Mouse (Mus musculus): ENCODE measurements around the gene Slc6a6. TPM values are rescaled to one million over a fixed set of nuclear protein-coding genes. Genes with fewer than 3 reads are reported as not detected.

The Slc6a6 gene
- polyA plus RNA-seq, 1 experiment, result 98.2 TPM

DNA sequence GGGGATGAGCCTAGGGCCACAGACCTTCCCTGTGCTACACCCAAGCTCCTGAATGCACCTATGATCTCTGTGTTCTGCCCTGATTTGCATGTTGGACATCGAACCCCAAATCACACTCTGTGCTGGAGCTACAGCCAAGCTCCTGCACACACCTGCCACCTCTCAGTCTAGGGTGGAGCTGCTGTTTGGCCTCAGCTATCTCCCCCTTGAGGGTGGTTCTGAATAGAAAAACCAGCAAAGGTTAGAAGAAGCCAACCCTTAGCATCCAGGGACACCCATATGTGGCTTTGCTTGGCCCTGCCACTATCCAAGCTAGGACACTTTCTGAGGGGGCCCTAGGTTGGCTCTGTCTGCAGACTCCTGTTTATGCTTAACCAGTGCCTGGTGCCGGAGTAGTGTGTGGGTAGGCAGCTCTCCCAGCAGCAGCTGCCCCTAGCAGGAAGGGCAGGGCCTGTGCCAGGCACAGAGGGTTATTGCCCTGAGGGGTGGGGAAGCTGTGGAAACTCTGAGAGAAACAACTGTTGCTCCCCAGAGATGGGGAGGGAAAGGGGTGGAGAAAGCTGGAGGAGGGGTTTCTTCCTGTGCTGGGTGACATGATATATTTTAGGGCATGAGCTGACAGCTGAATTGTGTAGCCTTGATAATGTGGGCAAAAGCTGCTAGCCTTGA lies 23.9 kb upstream of the Slc6a6 start:
- Histone ChIP-seq H3K27me3 (ENCODE audit: control insufficient read depth, insufficient read depth, insufficient read length) (no peaks in the 10 kb centered on the region), H3ac (ENCODE audit: control insufficient read depth, insufficient read length) (no peak overlapping the region), H3K4me3 (peak overlapping the region; percentile 5), H3K36me3 (ENCODE audit: control insufficient read depth, insufficient read depth) (no peaks in the 10 kb centered on the region), H3K79me2 (ENCODE audit: control insufficient read depth, insufficient read depth) (no peaks in the 10 kb centered on the region), H3K4me2 (ENCODE audit: low read depth) (peak overlapping the region; percentile 64)
- TF ChIP-seq USF1 (IDR thresholded peaks at IDR 0.05; ENCODE audit: low read depth) (no peak), MYOG (IDR thresholded peaks at IDR 0.05; ENCODE audit: control insufficient read depth in 1 of 3, insufficient read depth in 1 of 3, insufficient read length in 2 of 3, low read depth in 2 of 3) (peak; percentile 93 to 98 (median 96)), POLR2AphosphoS2 (IDR thresholded peaks at IDR 0.05; ENCODE audit: insufficient read length, low read depth) (no peak), POLR2A (IDR thresholded peaks at IDR 0.05; ENCODE audit: insufficient read length, low read depth) (peak; percentile 45), TCF3 (IDR thresholded peaks at IDR 0.05; ENCODE audit: insufficient read length, low read depth) (peak; percentile 74), MAX (IDR thresholded peaks at IDR 0.05; ENCODE audit: low read depth) (no peak), CEBPB (IDR thresholded peaks at IDR 0.05; ENCODE audit: insufficient read depth, poor library complexity, severe bottlenecking) (no peak), TCF12 (IDR thresholded peaks at IDR 0.05; ENCODE audit: insufficient read depth, poor library complexity, severe bottlenecking) (peak; percentile 80), REST (IDR thresholded peaks at IDR 0.05; ENCODE audit: insufficient read depth, insufficient read length) (no peak), MYOD1 (IDR thresholded peaks at IDR 0.05; ENCODE audit: control insufficient read depth in 1 of 3, insufficient read length in 2 of 3, low read depth in 2 of 3) (peak; percentile 28 to 93 (median 78))

DNA sequence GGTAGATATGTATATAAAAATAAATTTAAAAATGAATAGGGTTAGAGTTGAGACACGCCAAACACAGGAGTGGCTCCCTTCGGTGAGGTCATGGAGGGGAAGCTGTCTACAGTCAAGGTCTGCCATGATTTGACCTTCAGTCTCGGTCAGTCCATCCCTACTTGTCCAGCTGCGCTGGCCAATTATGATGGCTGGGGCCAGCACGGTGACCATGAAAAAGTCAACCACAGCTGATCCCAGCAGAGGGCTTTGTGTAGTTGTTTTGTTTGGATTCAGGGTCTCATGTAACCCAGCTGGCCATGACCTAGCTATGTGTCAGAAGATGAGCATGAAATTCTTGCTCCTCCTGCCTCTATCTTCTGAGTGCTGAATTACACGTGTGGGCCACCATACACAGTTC lies 21.6 kb upstream of the Slc6a6 start:
- Histone ChIP-seq H3K4me3 (peak overlapping the region; percentile 5), H3K36me3 (ENCODE audit: control insufficient read depth, insufficient read depth) (no peaks in the 10 kb centered on the region), H3K79me2 (ENCODE audit: control insufficient read depth, insufficient read depth) (no peaks in the 10 kb centered on the region), H3ac (ENCODE audit: control insufficient read depth, insufficient read length) (no peak overlapping the region), H3K27me3 (ENCODE audit: control insufficient read depth, insufficient read depth, insufficient read length) (no peaks in the 10 kb centered on the region), H3K4me2 (ENCODE audit: low read depth) (peak overlapping the region; percentile 63)
- no peak for TF ChIP-seq TCF3 (IDR thresholded peaks at IDR 0.05; ENCODE audit: insufficient read length, low read depth)
- peak; percentile 9 to 74 (median 51) for TF ChIP-seq MYOG (IDR thresholded peaks at IDR 0.05; ENCODE audit: control insufficient read depth in 1 of 3, insufficient read depth in 1 of 3, insufficient read length in 2 of 3, low read depth in 2 of 3)
- peak; percentile 63 to 82 (median 70) for TF ChIP-seq MYOD1 (IDR thresholded peaks at IDR 0.05; ENCODE audit: control insufficient read depth in 1 of 3, insufficient read length in 2 of 3, low read depth in 2 of 3)
- no peak for TF ChIP-seq TCF12 (IDR thresholded peaks at IDR 0.05; ENCODE audit: insufficient read depth, poor library complexity, severe bottlenecking)

DNA sequence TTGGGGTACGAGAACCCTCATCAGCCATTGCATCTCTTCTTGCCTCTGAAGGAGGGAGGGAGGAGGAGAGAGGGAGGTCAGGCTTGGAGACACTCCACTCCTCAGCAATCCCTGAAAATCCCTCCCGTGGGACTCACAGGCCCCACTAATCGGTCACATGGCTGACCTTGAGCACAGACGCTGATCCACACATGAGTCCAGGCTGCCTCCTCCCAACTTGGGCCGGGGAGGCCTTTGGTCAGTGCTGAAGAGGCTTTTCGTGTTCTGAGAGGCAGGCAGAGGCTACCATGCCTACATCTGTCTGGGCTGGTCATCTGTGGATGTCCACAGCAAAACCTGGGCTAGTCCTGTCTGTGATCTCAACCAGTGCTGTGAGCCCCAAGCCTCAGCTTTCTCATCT lies 20.2 kb upstream of the Slc6a6 start:
- no peak overlapping the region for H3K4me2 ChIP-seq (ENCODE audit: low read depth)
- no peak overlapping the region for H3ac ChIP-seq (ENCODE audit: control insufficient read depth, insufficient read length)
- no peaks in the 10 kb centered on the region for H3K36me3 ChIP-seq (ENCODE audit: control insufficient read depth, insufficient read depth)
- no peaks in the 10 kb centered on the region for H3K27me3 ChIP-seq (ENCODE audit: control insufficient read depth, insufficient read depth, insufficient read length)
- TF ChIP-seq MYOG (IDR thresholded peaks at IDR 0.05; ENCODE audit: control insufficient read depth in 1 of 3, insufficient read depth in 1 of 3, insufficient read length in 2 of 3, low read depth in 2 of 3), result no peak
- no peak for TF ChIP-seq TCF12 (IDR thresholded peaks at IDR 0.05; ENCODE audit: insufficient read depth, poor library complexity, severe bottlenecking)
- no peak for TF ChIP-seq CEBPB (IDR thresholded peaks at IDR 0.05; ENCODE audit: insufficient read depth, poor library complexity, severe bottlenecking)
- TF ChIP-seq TCF3 (IDR thresholded peaks at IDR 0.05; ENCODE audit: insufficient read length, low read depth), result no peak
- no peak for TF ChIP-seq MYOD1 (IDR thresholded peaks at IDR 0.05; ENCODE audit: control insufficient read depth in 1 of 3, insufficient read length in 2 of 3, low read depth in 2 of 3)
- H3K4me3 ChIP-seq, result no peak overlapping the region
- no peaks in the 10 kb centered on the region for H3K79me2 ChIP-seq (ENCODE audit: control insufficient read depth, insufficient read depth)

DNA sequence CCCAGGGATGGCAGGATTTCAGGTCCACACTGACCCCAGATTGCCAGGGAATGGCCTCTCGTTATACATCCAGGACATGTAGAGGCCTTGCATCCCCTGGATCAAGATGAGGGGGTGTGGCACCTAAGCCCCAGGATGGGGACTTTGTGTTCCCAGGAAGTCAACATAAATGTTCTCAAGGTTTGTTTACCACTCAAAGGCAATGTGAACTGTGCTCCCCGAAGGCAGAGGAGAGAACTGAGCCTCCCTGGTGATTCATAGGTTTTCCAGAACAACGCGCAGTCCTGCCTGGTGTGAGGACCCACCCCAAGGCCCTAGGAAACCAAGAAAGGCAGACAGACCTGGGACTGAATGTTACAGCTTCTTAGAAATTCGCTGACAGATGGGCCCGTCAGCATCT lies 18.6 kb upstream of the Slc6a6 start:
- Histone ChIP-seq H3K4me3 (no peak overlapping the region), H3K4me2 (ENCODE audit: low read depth) (no peak overlapping the region), H3K36me3 (ENCODE audit: control insufficient read depth, insufficient read depth) (no peaks in the 10 kb centered on the region), H3K79me2 (ENCODE audit: control insufficient read depth, insufficient read depth) (no peaks in the 10 kb centered on the region), H3ac (ENCODE audit: control insufficient read depth, insufficient read length) (no peak overlapping the region), H3K27me3 (ENCODE audit: control insufficient read depth, insufficient read depth, insufficient read length) (no peaks in the 10 kb centered on the region)
- TF ChIP-seq MYOG (IDR thresholded peaks at IDR 0.05; ENCODE audit: control insufficient read depth in 1 of 3, insufficient read depth in 1 of 3, insufficient read length in 2 of 3, low read depth in 2 of 3) (no peak), MYOD1 (IDR thresholded peaks at IDR 0.05; ENCODE audit: control insufficient read depth in 1 of 3, insufficient read length in 2 of 3, low read depth in 2 of 3) (no peak), USF1 (IDR thresholded peaks at IDR 0.05; ENCODE audit: low read depth) (no peak), POLR2A (IDR thresholded peaks at IDR 0.05; ENCODE audit: insufficient read length, low read depth) (no peak)

GRCm38 (mm10) chr6:91665990-91666700 lies 17.7 kb upstream of the Slc6a6 start:
- TF ChIP-seq USF1 (IDR thresholded peaks at IDR 0.05; ENCODE audit: low read depth) (no peak), MYOD1 (IDR thresholded peaks at IDR 0.05; ENCODE audit: control insufficient read depth in 1 of 3, insufficient read length in 2 of 3, low read depth in 2 of 3) (no peak), CEBPB (IDR thresholded peaks at IDR 0.05; ENCODE audit: insufficient read depth, poor library complexity, severe bottlenecking) (no peak), MYOG (IDR thresholded peaks at IDR 0.05; ENCODE audit: control insufficient read depth in 1 of 3, insufficient read depth in 1 of 3, insufficient read length in 2 of 3, low read depth in 2 of 3) (no peak), TCF12 (IDR thresholded peaks at IDR 0.05; ENCODE audit: insufficient read depth, poor library complexity, severe bottlenecking) (no peak), POLR2AphosphoS2 (IDR thresholded peaks at IDR 0.05; ENCODE audit: insufficient read length, low read depth) (no peak), TCF3 (IDR thresholded peaks at IDR 0.05; ENCODE audit: insufficient read length, low read depth) (no peak), MAX (IDR thresholded peaks at IDR 0.05; ENCODE audit: low read depth) (no peak), E2F4 (IDR thresholded peaks at IDR 0.05; ENCODE audit: insufficient read depth) (no peak), REST (IDR thresholded peaks at IDR 0.05; ENCODE audit: insufficient read depth, insufficient read length) (no peak), SRF (IDR thresholded peaks at IDR 0.05; ENCODE audit: control insufficient read depth, insufficient read length, low read depth) (no peak), POLR2A (IDR thresholded peaks at IDR 0.05; ENCODE audit: insufficient read length, low read depth) (no peak)

More at GRCm38 (mm10) chr6:91665990-91666700, 17.7 kb upstream of the Slc6a6 start:
- Histone ChIP-seq H3K4me3 (no peak overlapping the region), H3K79me2 (ENCODE audit: control insufficient read depth, insufficient read depth) (no peaks in the 10 kb centered on the region), H3ac (ENCODE audit: control insufficient read depth, insufficient read length) (no peak overlapping the region), H3K4me2 (ENCODE audit: low read depth) (no peak overlapping the region), H3K36me3 (ENCODE audit: control insufficient read depth, insufficient read depth) (no peaks in the 10 kb centered on the region), H3K27me3 (ENCODE audit: control insufficient read depth, insufficient read depth, insufficient read length) (no peaks in the 10 kb centered on the region)

Data from myocyte (in vitro differentiated cells).